Mouse (Mus musculus) heart, postnatal 36 days (tissue): ENCODE measurements at regions not wholly inside any gene's neighbourhood (a gene's known extent, or its start where the extent isn't known, plus 50 kb on each side); places are given as distances from the start of the nearest gene placed in this dataset.

ENCODE experiments used
- DNase-seq, 2 experiments: peaks; one replicate each; pipeline ENCODE4 v3.0.0; 2021 to 2022
- intact Hi-C: fragments of 180-260 bp; cut with DNase I; formaldehyde crosslinking; loops from one replicate; pipeline ENCODE4 v1.15.1; 2025

- intact Hi-C loops: no loop called here
- no peak for DNase-seq
These were observed 129.6 kb downstream of the Trim33 start for GRCm38 (mm10) chr3:103408724-103409123.

- intact Hi-C loops: no loop called here
- no peak for DNase-seq
These were observed 133.2 kb downstream of the Trim33 start for GRCm38 (mm10) chr3:103412247-103412646.

- intact Hi-C loops: no loop called here
These were observed 136.1 kb downstream of the Trim33 start for GRCm38 (mm10) chr3:103415051-103415695.

GRCm38 (mm10) chr3:103416296-103416695 lies 137.2 kb downstream of the Trim33 start:
- intact Hi-C loops: no loop called here

More at GRCm38 (mm10) chr3:103415051-103415695, 136.1 kb downstream of the Trim33 start:
- no peak for DNase-seq

GRCm38 (mm10) chr3:103417781-103418180 lies 138.7 kb downstream of the Trim33 start:
- intact Hi-C loops: no loop called here
- DNase-seq: no peak

More at GRCm38 (mm10) chr3:103416296-103416695, 137.2 kb downstream of the Trim33 start:
- no peak for DNase-seq

- DNase-seq: peak; percentile 29 to 39
- intact Hi-C loops: loop anchor here (2.0 kb wide), 1 partner anchor 319 kb away; the partner anchor contains the start of genes Gm10964 and Olfml3
These were observed 140.9 kb downstream of the Trim33 start for GRCm38 (mm10) chr3:103419761-103420620.

- intact Hi-C loops: loop anchor here (2.0 kb wide), 1 partner anchor 318 kb away; the partner anchor contains the start of genes Gm10964 and Olfml3
- peak in 1 of 2 experiments; percentile 19 for DNase-seq
These were observed 141.7 kb downstream of the Trim33 start for GRCm38 (mm10) chr3:103420621-103421274.

GRCm38 (mm10) chr3:103421275-103421621 lies 142.2 kb downstream of the Trim33 start:
- intact Hi-C loops: loop anchor here (2.0 kb wide), 1 partner anchor 318 kb away; the partner anchor contains the start of genes Gm10964 and Olfml3
- peak in 1 of 2 experiments; percentile 20 for DNase-seq

- intact Hi-C loops: no loop called here
- DNase-seq: no peak
These were observed 143.7 kb downstream of the Trim33 start for GRCm38 (mm10) chr3:103422806-103423205.

GRCm38 (mm10) chr3:103423290-103423689 lies 144.2 kb downstream of the Trim33 start:
- DNase-seq: no peak
- intact Hi-C loops: no loop called here

GRCm38 (mm10) chr3:103425812-103426430 lies 146.8 kb downstream of the Trim33 start:
- intact Hi-C loops: no loop called here
- DNase-seq: no peak

GRCm38 (mm10) chr3:103429227-103429788 lies 145.7 kb upstream of the Syt6 start:
- intact Hi-C loops: no loop called here

GRCm38 (mm10) chr3:103430131-103430530 lies 144.9 kb upstream of the Syt6 start:
- no peak for DNase-seq
- intact Hi-C loops: loop anchor here (2.0 kb wide), 1 partner anchor 37 kb away; no protein-coding TSS in a partner anchor

More at GRCm38 (mm10) chr3:103429227-103429788, 145.7 kb upstream of the Syt6 start:
- DNase-seq: peak; percentile 18 to 38

GRCm38 (mm10) chr3:103432254-103432653 lies 142.8 kb upstream of the Syt6 start:
- no peak for DNase-seq
- intact Hi-C loops: no loop called here

- intact Hi-C loops: no loop called here
- DNase-seq: no peak
These were observed 138.0 kb upstream of the Syt6 start for GRCm38 (mm10) chr3:103436902-103437603.

GRCm38 (mm10) chr3:103438791-103439354 lies 136.2 kb upstream of the Syt6 start:
- DNase-seq: peak; percentile 55 to 66
- intact Hi-C loops: no loop called here

- intact Hi-C loops: no loop called here
These were observed 131.8 kb upstream of the Syt6 start for GRCm38 (mm10) chr3:103443247-103443646.

GRCm38 (mm10) chr3:103445852-103446251 lies 129.2 kb upstream of the Syt6 start:
- intact Hi-C loops: no loop called here
- DNase-seq: no peak

More at GRCm38 (mm10) chr3:103443247-103443646, 131.8 kb upstream of the Syt6 start:
- DNase-seq: no peak

GRCm38 (mm10) chr3:103449851-103450250 lies 125.2 kb upstream of the Syt6 start:
- intact Hi-C loops: no loop called here
- no peak for DNase-seq
